Mouse (Mus musculus) hindbrain, embryonic 16.5 days (tissue): ENCODE data around the gene Gsn. TPM values are rescaled to one million over a fixed set of nuclear protein-coding genes. Genes with fewer than 3 reads are reported as not detected.

Experiments
- ATAC-seq: fragments of 200-750 bp; cut with Nextera tagmentation; 2 replicates; pipeline ENCODE4 v1.8.0; 2017; ENCODE audit warnings: moderate TSS enrichment, moderate library complexity
- H3K27ac ChIP-seq: fragments of 300-500 bp; sonication (generic); 2 replicates; pipeline ENCODE4 v1.5.1; 2014; ENCODE audit warnings: low read depth, mild to moderate bottlenecking, control low read depth, low read length, moderate library complexity
- H3K27me3 ChIP-seq: fragments of 300-500 bp; sonication (generic); replicated peaks from 2 replicates; pipeline ENCODE4 v1.6.1; 2014; ENCODE audit warnings: low read length; ENCODE audit not compliant: control insufficient read depth, insufficient read depth
- H3K36me3 ChIP-seq: fragments of 300-500 bp; sonication (generic); 2 replicates; pipeline ENCODE4 v1.6.1; 2014; ENCODE audit warnings: mild to moderate bottlenecking, low read length, moderate library complexity, mixed read lengths; ENCODE audit not compliant: control insufficient read depth, insufficient read depth
- H3K4me1 ChIP-seq: fragments of 300-500 bp; sonication (generic); 2 replicates; pipeline ENCODE4 v1.6.1; 2014; ENCODE audit warnings: low read depth, low read length; ENCODE audit not compliant: control insufficient read depth, insufficient read depth
- H3K4me2 ChIP-seq: fragments of 300-500 bp; sonication (generic); 2 replicates; pipeline ENCODE4 v1.6.1; 2014; ENCODE audit warnings: mild to moderate bottlenecking, low read length, control low read depth, moderate library complexity
- H3K4me3 ChIP-seq: fragments of 300-500 bp; sonication (generic); 2 replicates; pipeline ENCODE4 v1.5.1; 2014; ENCODE audit warnings: mild to moderate bottlenecking, low read length, control low read depth, moderate library complexity
- H3K9ac ChIP-seq: fragments of 300-500 bp; sonication (generic); 2 replicates; pipeline ENCODE4 v1.6.1; 2014; ENCODE audit warnings: low read depth, mild to moderate bottlenecking, control low read depth, low read length, moderate library complexity
- H3K9me3 ChIP-seq: fragments of 300-500 bp; sonication (generic); 2 replicates; pipeline ENCODE4 v1.6.1; 2014; ENCODE audit warnings: mild to moderate bottlenecking, low read length, moderate library complexity; ENCODE audit not compliant: control insufficient read depth
- WGBS: fragments of 180-500 bp; shearing (Covaris S2); extraction: QIAGEN DNeasy Blood & Tissue Kit; methylation state at CpG from one replicate; pipeline ENCODE4 v1.1.7; 2014; 5-methylcytosine and 5-hydroxymethylcytosine counted together
- polyA plus RNA-seq: library from polyadenylated mRNA; unstranded; fragments of >200 nt; fragmentation: Nextera tagmentation; extraction: Ambion mirVana; gene quantifications from 2 replicates; pipeline ENCODE4 v1.2.1, GENCODE M21; 2015

Gene Gsn
- polyA plus RNA-seq, 1 experiment from 2014 or later = 31.6 TPM

GRCm38 (mm10) chr2:35282214-35282613 lies 26.0 kb downstream of the Gsn start:
- no peak overlapping the region for H3K27ac ChIP-seq
- WGBS = 2% methylated on average over 28 of the region's 32 CpGs
- peak overlapping the region; percentile 29 for H3K4me3 ChIP-seq
- no peaks in the 10 kb centered on the region; the same call in 1 of the 2 replicates for H3K4me1 ChIP-seq
- no peaks in the 10 kb centered on the region for H3K36me3 ChIP-seq
- peaks cover 9% of the 10 kb centered on the region for H3K27me3 ChIP-seq
- no peaks in the 10 kb centered on the region for H3K9me3 ChIP-seq
- H3K9ac ChIP-seq = no peak overlapping the region
- peak overlapping the region; percentile 52 for H3K4me2 ChIP-seq
- ATAC-seq = peak; percentile 40; the same call in 1 of the 2 replicates

- H3K27ac ChIP-seq = no peak overlapping the region
- no peak overlapping the region for H3K9ac ChIP-seq
- no peaks in the 10 kb centered on the region; the same call in 1 of the 2 replicates for H3K4me1 ChIP-seq
- H3K4me3 ChIP-seq = no peak overlapping the region
- no peak for ATAC-seq
- peaks cover 9% of the 10 kb centered on the region for H3K27me3 ChIP-seq
- 78% methylated on average over 4 of the region's 4 CpGs for WGBS
- H3K9me3 ChIP-seq = no peaks in the 10 kb centered on the region
- H3K36me3 ChIP-seq = no peaks in the 10 kb centered on the region
- H3K4me2 ChIP-seq = no peak overlapping the region
Measured at GRCm38 (mm10) chr2:35283997-35284396, 27.8 kb downstream of the Gsn start.

- no peak overlapping the region for H3K9ac ChIP-seq
- 81% methylated on average over 5 of the region's 5 CpGs for WGBS
- no peaks in the 10 kb centered on the region; the same call in 1 of the 2 replicates for H3K4me1 ChIP-seq
- no peak overlapping the region for H3K4me3 ChIP-seq
- no peaks in the 10 kb centered on the region for H3K36me3 ChIP-seq
- H3K9me3 ChIP-seq = no peaks in the 10 kb centered on the region
- no peak for ATAC-seq
- H3K27me3 ChIP-seq = peaks cover 9% of the 10 kb centered on the region
- H3K27ac ChIP-seq = no peak overlapping the region
- no peak overlapping the region for H3K4me2 ChIP-seq
Measured at GRCm38 (mm10) chr2:35285209-35285608, 29.0 kb downstream of the Gsn start.

GRCm38 (mm10) chr2:35287017-35287620 lies 30.9 kb downstream of the Gsn start:
- H3K4me3 ChIP-seq = no peak overlapping the region
- 83% methylated on average over 12 of the region's 12 CpGs for WGBS
- no peak overlapping the region for H3K9ac ChIP-seq
- ATAC-seq = no peak
- H3K27me3 ChIP-seq = peaks cover 8% of the 10 kb centered on the region
- no peak overlapping the region for H3K4me2 ChIP-seq
- no peaks in the 10 kb centered on the region; the same call in 1 of the 2 replicates for H3K4me1 ChIP-seq
- H3K36me3 ChIP-seq = no peaks in the 10 kb centered on the region
- H3K27ac ChIP-seq = no peak overlapping the region
- H3K9me3 ChIP-seq = no peaks in the 10 kb centered on the region

GRCm38 (mm10) chr2:35288758-35289635 lies 32.8 kb downstream of the Gsn start:
- 39% methylated on average over 13 of the region's 13 CpGs for WGBS
- H3K27me3 ChIP-seq = no peaks in the 10 kb centered on the region
- H3K36me3 ChIP-seq = no peaks in the 10 kb centered on the region
- no peaks in the 10 kb centered on the region for H3K4me1 ChIP-seq
- H3K9ac ChIP-seq = no peak overlapping the region
- no peak overlapping the region for H3K27ac ChIP-seq
- no peak overlapping the region for H3K4me3 ChIP-seq
- H3K9me3 ChIP-seq = no peaks in the 10 kb centered on the region
- no peak overlapping the region for H3K4me2 ChIP-seq
- ATAC-seq = peak; percentile 57

- no peak for ATAC-seq
- H3K9me3 ChIP-seq = no peaks in the 10 kb centered on the region
- WGBS = 24% methylated on average over 3 of the region's 3 CpGs
Measured at GRCm38 (mm10) chr2:35291856-35292255, 35.7 kb downstream of the Gsn start.

GRCm38 (mm10) chr2:35292700-35293099 lies 36.5 kb downstream of the Gsn start:
- Histone ChIP-seq H3K27ac (no peak overlapping the region), H3K9ac (no peak overlapping the region), H3K9me3 (no peaks in the 10 kb centered on the region), H3K4me2 (no peak overlapping the region), H3K36me3 (no peaks in the 10 kb centered on the region), H3K4me3 (no peak overlapping the region), H3K27me3 (no peaks in the 10 kb centered on the region), H3K4me1 (no peaks in the 10 kb centered on the region)
- no peak for ATAC-seq
- 57% methylated on average over 3 of the region's 3 CpGs for WGBS

More at GRCm38 (mm10) chr2:35291856-35292255, 35.7 kb downstream of the Gsn start:
- Histone ChIP-seq H3K4me2 (no peak overlapping the region), H3K4me1 (no peaks in the 10 kb centered on the region), H3K27ac (no peak overlapping the region), H3K4me3 (no peak overlapping the region), H3K9ac (no peak overlapping the region), H3K27me3 (no peaks in the 10 kb centered on the region), H3K36me3 (no peaks in the 10 kb centered on the region)

- 92% methylated on average over 8 of the region's 8 CpGs for WGBS
- Histone ChIP-seq H3K4me2 (no peak overlapping the region), H3K4me3 (no peak overlapping the region), H3K9me3 (no peaks in the 10 kb centered on the region), H3K4me1 (no peaks in the 10 kb centered on the region; the same call in 1 of the 2 replicates), H3K36me3 (no peaks in the 10 kb centered on the region), H3K9ac (no peak overlapping the region), H3K27me3 (no peaks in the 10 kb centered on the region), H3K27ac (no peak overlapping the region)
- ATAC-seq = no peak
Measured at GRCm38 (mm10) chr2:35293291-35293690, 37.1 kb downstream of the Gsn start.

- WGBS = 28% methylated on average over 15 of the region's 15 CpGs
- ATAC-seq = peak; percentile 81
- no peaks in the 10 kb centered on the region for H3K27me3 ChIP-seq
Measured at GRCm38 (mm10) chr2:35297703-35298332, 41.6 kb downstream of the Gsn start.

More at GRCm38 (mm10) chr2:35297703-35298332, 41.6 kb downstream of the Gsn start:
- Histone ChIP-seq H3K4me1 (no peaks in the 10 kb centered on the region; the same call in 1 of the 2 replicates), H3K27ac (no peak overlapping the region), H3K9me3 (no peaks in the 10 kb centered on the region), H3K36me3 (no peaks in the 10 kb centered on the region), H3K4me3 (no peak overlapping the region), H3K9ac (no peak overlapping the region), H3K4me2 (no peak overlapping the region)
